Mouse (Mus musculus) heart, adult 18-20 months (tissue): ENCODE data around the gene Canx. TPM values are rescaled to one million over a fixed set of nuclear protein-coding genes. Genes with fewer than 3 reads are reported as not detected.
"Not testable (repeated sequence)": the region's sequence is repeated elsewhere in the genome, so short reads cannot be mapped to it uniquely, and the experiment has no call there.

Experiments
- DNase-seq, 2 experiments: peaks; one replicate each; pipeline ENCODE4 v3.0.0; 2021 to 2022; ENCODE audit warnings: mixed read lengths in 1 of 2
- long read RNA-seq, 2 experiments: library from polyadenylated mRNA; stranded (forward); transcript quantifications; one replicate each; pipeline ENCODE4 v2.0.0; 2021
- total RNA-seq, 2 experiments: library from RNA; stranded (reverse); gene quantifications; 2 replicates each; pipeline ENCODE4 v1.2.3; 2021

Gene Canx
- total RNA-seq = 100 to 1,000 TPM; 311 to 325 TPM
- long read RNA-seq, experiment 1, full-length matches to known transcripts = 92 of 124 reads
- long read RNA-seq, experiment 1, partial matches to known transcripts = 16 of 124 reads
- long read RNA-seq, experiment 1, other reads (novel, unspliced or antisense) = 16 of 124 reads
- long read RNA-seq, experiment 2, transcript Canx-201 (15 exons, 3,779 nt) = major isoform, 44 of 65 reads
- long read RNA-seq, experiment 2, partial matches to known transcripts = 16 of 65 reads
- long read RNA-seq, experiment 2, other reads (novel, unspliced or antisense) = 4 of 65 reads

- peak; percentile 99 to 100 for DNase-seq
These were observed at the start of gene Canx for GRCm38 (mm10) chr11:50325496-50326301. Gene Canx (minus strand): TSS chr11:50325673.

GRCm38 (mm10) chr11:50374286-50375015, 49.0 kb upstream of the Canx start:
- DNase-seq = no peak

GRCm38 (mm10) chr11:50373621-50374020, 48.1 kb upstream of the Canx start:
- no peak for DNase-seq

GRCm38 (mm10) chr11:50373086-50373485, 47.6 kb upstream of the Canx start:
- no peak for DNase-seq

GRCm38 (mm10) chr11:50371911-50372310, 46.4 kb upstream of the Canx start:
- no peak for DNase-seq

GRCm38 (mm10) chr11:50371399-50371841, 45.9 kb upstream of the Canx start:
- peak; percentile 55 to 76 for DNase-seq

GRCm38 (mm10) chr11:50370969-50371368, 45.5 kb upstream of the Canx start:
- DNase-seq = no peak

- no peak for DNase-seq
These were observed 44.0 kb upstream of the Canx start for GRCm38 (mm10) chr11:50369360-50369911.

- DNase-seq = no peak
These were observed 42.1 kb upstream of the Canx start for GRCm38 (mm10) chr11:50367531-50367930.

GRCm38 (mm10) chr11:50365322-50365721, 39.8 kb upstream of the Canx start:
- no peak for DNase-seq

GRCm38 (mm10) chr11:50364548-50364947, 39.1 kb upstream of the Canx start:
- peak; percentile 77 to 88 for DNase-seq

GRCm38 (mm10) chr11:50361282-50361681, 35.8 kb upstream of the Canx start:
- not testable (repeated sequence) for DNase-seq

GRCm38 (mm10) chr11:50358950-50359861, 33.7 kb upstream of the Canx start:
- peak; percentile 36 to 57 for DNase-seq

- no peak for DNase-seq
These were observed 29.9 kb upstream of the Canx start for GRCm38 (mm10) chr11:50355395-50355794.

GRCm38 (mm10) chr11:50354851-50355250, 29.4 kb upstream of the Canx start:
- no peak for DNase-seq

- DNase-seq = no peak
These were observed 28.7 kb upstream of the Canx start, which contains the start of gene Cby3 for GRCm38 (mm10) chr11:50354162-50354561. Gene Cby3 (plus strand): TSS chr11:50354462.

- no peak for DNase-seq
These were observed 26.7 kb upstream of the Canx start for GRCm38 (mm10) chr11:50352177-50352576.

- DNase-seq = no peak
These were observed 21.0 kb upstream of the Canx start for GRCm38 (mm10) chr11:50346256-50347032.

- DNase-seq = peak in 1 of 2 experiments; percentile 6
These were observed 20.0 kb upstream of the Canx start for GRCm38 (mm10) chr11:50345486-50345885.

GRCm38 (mm10) chr11:50336891-50337290, 11.4 kb upstream of the Canx start:
- no peak for DNase-seq
